Mouse (Mus musculus): Measurements from ENCODE around the gene Golm1. TPM values are rescaled to one million over a fixed set of nuclear protein-coding genes. Genes with fewer than 3 reads are reported as not detected.
A peak's percentile ranks its signal among the peaks of the same experiment; 100 is the strongest.

Gene Golm1
- total RNA-seq, 2 experiments from 2014 or later, result 22.9 to 23.7 TPM

GRCm38 (mm10) chr13:59676316-59677229, 962 bp upstream of the Golm1 start:
- DNase-seq (ENCODE audit: low spot score in 2 of 2), result peak; percentile 33 to 64

GRCm38 (mm10) chr13:59674761-59675150, 855 bp downstream of the Golm1 start:
- DNase-seq (ENCODE audit: low spot score in 2 of 2), result no peak

GRCm38 (mm10) chr13:59674215-59674614, 1.4 kb downstream of the Golm1 start:
- no peak for DNase-seq (ENCODE audit: low spot score in 2 of 2)

- no peak for DNase-seq (ENCODE audit: low spot score in 2 of 2)
Observed at GRCm38 (mm10) chr13:59673597-59673996, 2.0 kb downstream of the Golm1 start.

GRCm38 (mm10) chr13:59672248-59672647, 3.4 kb downstream of the Golm1 start:
- DNase-seq (ENCODE audit: low spot score in 2 of 2), result no peak

- DNase-seq (ENCODE audit: low spot score in 2 of 2), result no peak
Observed at GRCm38 (mm10) chr13:59671521-59671920, 4.1 kb downstream of the Golm1 start.

GRCm38 (mm10) chr13:59669946-59670345, 5.7 kb downstream of the Golm1 start:
- DNase-seq (ENCODE audit: low spot score in 2 of 2), result no peak

GRCm38 (mm10) chr13:59668501-59669093, 7.0 kb downstream of the Golm1 start:
- no peak for DNase-seq (ENCODE audit: low spot score in 2 of 2)

- DNase-seq (ENCODE audit: low spot score in 2 of 2), result no peak
Observed at GRCm38 (mm10) chr13:59667763-59668162, 7.8 kb downstream of the Golm1 start.

GRCm38 (mm10) chr13:59663939-59664712, 11.5 kb downstream of the Golm1 start:
- no peak for DNase-seq (ENCODE audit: low spot score in 2 of 2)

- DNase-seq (ENCODE audit: low spot score in 2 of 2), result no peak
Observed at GRCm38 (mm10) chr13:59661966-59662365, 13.6 kb downstream of the Golm1 start.

- DNase-seq (ENCODE audit: low spot score in 2 of 2), result no peak
Observed at GRCm38 (mm10) chr13:59661387-59661786, 14.2 kb downstream of the Golm1 start.

- DNase-seq (ENCODE audit: low spot score in 2 of 2), result no peak
Observed at GRCm38 (mm10) chr13:59660371-59660770, 15.2 kb downstream of the Golm1 start.

- DNase-seq (ENCODE audit: low spot score in 2 of 2), result no peak
Observed at GRCm38 (mm10) chr13:59657781-59658180, 17.8 kb downstream of the Golm1 start.

- no peak for DNase-seq (ENCODE audit: low spot score in 2 of 2)
Observed at GRCm38 (mm10) chr13:59656975-59657388, 18.6 kb downstream of the Golm1 start.

- no peak for DNase-seq (ENCODE audit: low spot score in 2 of 2)
Observed at GRCm38 (mm10) chr13:59656316-59656832, 19.2 kb downstream of the Golm1 start.

- no peak for DNase-seq (ENCODE audit: low spot score in 2 of 2)
Observed at GRCm38 (mm10) chr13:59655718-59656315, 19.8 kb downstream of the Golm1 start.

GRCm38 (mm10) chr13:59654465-59654864, 21.1 kb downstream of the Golm1 start:
- DNase-seq (ENCODE audit: low spot score in 2 of 2), result no peak

- DNase-seq (ENCODE audit: low spot score in 2 of 2), result no peak
Observed at GRCm38 (mm10) chr13:59653136-59653535, 22.5 kb downstream of the Golm1 start.

GRCm38 (mm10) chr13:59652651-59653050, 23.0 kb downstream of the Golm1 start:
- no peak for DNase-seq (ENCODE audit: low spot score in 2 of 2)

- no peak for DNase-seq (ENCODE audit: low spot score in 2 of 2)
Observed at GRCm38 (mm10) chr13:59649781-59650180, 25.8 kb downstream of the Golm1 start.

Measured in gastrocnemius, postnatal 4 days (tissue).